Mouse (Mus musculus) C2C12 (cell line): Measurements from ENCODE around the gene Ell3.

Source experiments
- CEBPB ChIP-seq: IDR thresholded peaks from one replicate; pipeline ENCODE4 v1.6.1; 2011; ENCODE audit warnings: low read depth, mild to moderate bottlenecking, control low read depth, moderate library complexity
- CTCF ChIP-seq: IDR thresholded peaks from one replicate; pipeline ENCODE4 v1.5.1; 2011; ENCODE audit not compliant: control insufficient read depth, insufficient read depth, insufficient read length
- FOSL1 ChIP-seq: IDR thresholded peaks from one replicate; pipeline ENCODE4 v1.8.0; 2011; ENCODE audit warnings: mild to moderate bottlenecking, low read length; ENCODE audit not compliant: poor library complexity, insufficient read depth, severe bottlenecking
- MAX ChIP-seq: IDR thresholded peaks from one replicate; pipeline ENCODE4 v1.6.1; 2011; ENCODE audit warnings: mild to moderate bottlenecking, control low read depth
- MYOD1 ChIP-seq: IDR thresholded peaks from one replicate; pipeline ENCODE4 v1.6.1; 2011; ENCODE audit warnings: low read depth; ENCODE audit not compliant: control insufficient read depth, insufficient read length
- MYOG ChIP-seq: IDR thresholded peaks from one replicate; pipeline ENCODE4 v1.6.1; 2011; ENCODE audit not compliant: control insufficient read depth, insufficient read length; ENCODE audit errors: extremely low read depth
- USF1 ChIP-seq: IDR thresholded peaks from one replicate; pipeline ENCODE4 v1.6.1; 2011; ENCODE audit warnings: low read depth, mild to moderate bottlenecking, control low read depth, moderate library complexity

- TF ChIP-seq CTCF (no peak), MAX (no peak), USF1 (no peak), MYOG (no peak), CEBPB (no peak), MYOD1 (no peak), FOSL1 (no peak)
Measured at GRCm38 (mm10) chr2:121443068-121443349, 1.1 kb downstream of the Ell3 start.
